Mouse (Mus musculus): ENCODE data around the gene Klf13.

GRCm38 (mm10) chr7:63929080-63929479, 9.6 kb downstream of the Klf13 start:
- no peak for TF ChIP-seq CTCF (IDR thresholded peaks at IDR 0.05; ENCODE audit: insufficient read depth, low read length)
- no peak for TF ChIP-seq POLR2A (IDR thresholded peaks at IDR 0.05; ENCODE audit: borderline replicate concordance, extremely low read depth, low read depth, low read length)

Measured in lung, adult 2 months (tissue).